Mouse (Mus musculus) gastrocnemius, adult 2 months (tissue): ENCODE data around the gene Fmc1. TPM values are rescaled to one million over a fixed set of nuclear protein-coding genes. Genes with fewer than 3 reads are reported as not detected.

Source experiments
- DNase-seq: peaks from one replicate; pipeline ENCODE4 v3.0.0; 2022
- H3K27ac ChIP-seq: fragments of 200-600 bp; 2 replicates; pipeline ENCODE4 v1.8.1; 2022; ENCODE audit warnings: mild to moderate bottlenecking
- H3K4me3 ChIP-seq: fragments of 200-600 bp; 2 replicates; pipeline ENCODE4 v1.8.1; 2022; ENCODE audit warnings: mild to moderate bottlenecking, moderate library complexity
- CTCF ChIP-seq: fragments of 200-600 bp; IDR thresholded peaks from 2 replicates; pipeline ENCODE4 v1.8.1; 2022; ENCODE audit warnings: antibody characterized with exemption, mild to moderate bottlenecking, moderate library complexity
- intact Hi-C: fragments of 180-260 bp; cut with DNase I; formaldehyde crosslinking; loops from one replicate; pipeline ENCODE4 v1.15.1; 2025
- long read RNA-seq, 2 experiments: library from polyadenylated mRNA; stranded (forward); transcript quantifications; one replicate each; pipeline ENCODE4 v2.0.0; 2021
- total RNA-seq, 2 experiments: library from RNA; stranded (reverse); gene quantifications; 2 replicates each; pipeline ENCODE4 v1.2.3; 2021

Fmc1 gene
- 100 to 1,000 TPM; 128 to 218 TPM for total RNA-seq
- long read RNA-seq, experiment 1, transcript Fmc1-201 (2 exons, 479 nt): major isoform, 58 of 61 reads
- long read RNA-seq, experiment 1, partial matches to known transcripts: 0 of 61 reads
- long read RNA-seq, experiment 1, other reads (novel, unspliced or antisense): 3 of 61 reads
- long read RNA-seq, experiment 2, transcript Fmc1-201 (2 exons, 479 nt): major isoform, 78 of 83 reads
- long read RNA-seq, experiment 2, partial matches to known transcripts: 5 of 83 reads
- long read RNA-seq, experiment 2, other reads (novel, unspliced or antisense): 0 of 83 reads

DNA sequence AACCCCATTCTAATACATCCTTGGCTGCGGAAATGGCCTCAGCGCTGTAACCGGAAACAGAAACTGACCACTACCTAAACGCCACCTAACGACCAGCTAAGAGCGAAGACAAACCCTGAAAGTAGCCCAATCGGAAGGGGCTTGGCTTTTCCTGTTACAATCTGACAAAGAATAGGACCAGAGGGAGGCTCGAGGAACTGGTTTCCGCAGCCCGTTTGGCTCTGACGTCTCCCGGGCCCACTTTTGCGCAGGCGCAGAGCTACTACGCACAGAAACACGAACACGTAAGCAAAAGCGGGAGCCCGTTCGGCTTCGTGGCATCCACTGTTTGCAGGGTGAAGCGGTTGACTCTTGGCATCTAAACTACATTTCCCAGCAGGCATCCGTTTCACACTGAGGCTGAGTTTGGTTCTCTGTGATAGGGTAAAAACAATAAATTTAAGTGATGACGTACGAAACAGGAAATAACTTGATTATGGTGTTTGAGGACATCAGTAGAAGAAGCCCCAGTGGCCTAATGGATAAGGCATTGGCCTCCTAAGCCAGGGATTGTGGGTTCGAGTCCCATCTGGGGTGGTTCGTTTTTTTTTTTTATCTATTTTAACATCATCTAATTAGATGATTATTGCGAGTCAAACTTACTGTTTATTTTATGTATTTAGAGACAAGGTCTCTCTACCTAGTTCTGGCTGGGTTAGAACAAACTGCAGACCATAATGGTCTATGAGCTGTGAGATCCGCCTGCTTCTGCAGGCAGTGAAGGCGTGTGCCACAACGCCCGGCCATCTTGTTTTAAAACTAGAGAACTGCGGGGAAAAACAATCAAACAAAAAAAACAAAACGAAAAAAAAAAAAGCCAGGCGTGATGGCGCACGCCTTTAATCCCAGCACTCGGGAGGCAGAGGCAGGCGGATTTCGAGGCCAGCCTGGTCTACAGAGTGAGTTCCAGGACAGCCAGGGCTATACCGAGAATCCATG, at the start of gene Fmc1:
Gene Fmc1, plus strand, starts transcription at position 75 of the 978 bp plus-strand sequence.
- peak within 1 kb of the TSS; percentile 100 for H3K4me3 ChIP-seq
- intact Hi-C loops: loop anchor here (1.0 to 5.0 kb wide), 2 partner anchors 41 to 101 kb away; partner anchors contain the start of gene Ubn2
- H3K27ac ChIP-seq: peak within 1 kb of the TSS; percentile 100
- DNase-seq: peak; percentile 98
- peak; percentile 46 for TF ChIP-seq CTCF

- H3K4me3 ChIP-seq: no peak overlapping the region
- DNase-seq: peak; percentile 54
- TF ChIP-seq CTCF: peak; percentile 85
- intact Hi-C loops: loop anchor here (1.0 to 5.0 kb wide), 2 partner anchors 41 to 205 kb away; partner anchors contain the start of gene Fmc1
- no peak overlapping the region for H3K27ac ChIP-seq
These were observed 40.8 kb upstream of the Fmc1 start for GRCm38 (mm10) chr6:38492550-38492949.

GRCm38 (mm10) chr6:38495641-38496040, 37.7 kb upstream of the Fmc1 start:
- no peak overlapping the region for H3K27ac ChIP-seq
- intact Hi-C loops: no loop called here
- no peak for DNase-seq
- no peak overlapping the region for H3K4me3 ChIP-seq
- TF ChIP-seq CTCF: no peak

- no peak for TF ChIP-seq CTCF
- intact Hi-C loops: no loop called here
- Histone ChIP-seq H3K4me3 (no peak overlapping the region), H3K27ac (no peak overlapping the region)
- DNase-seq: no peak
These were observed 21.2 kb upstream of the Fmc1 start for GRCm38 (mm10) chr6:38512096-38512495.

GRCm38 (mm10) chr6:38512830-38513229, 20.5 kb upstream of the Fmc1 start:
- no peak for TF ChIP-seq CTCF
- no peak for DNase-seq
- intact Hi-C loops: no loop called here
- H3K27ac ChIP-seq: no peak overlapping the region
- H3K4me3 ChIP-seq: no peak overlapping the region

GRCm38 (mm10) chr6:38515201-38515600, 18.1 kb upstream of the Fmc1 start:
- DNase-seq: peak; percentile 43
- TF ChIP-seq CTCF: no peak
- Histone ChIP-seq H3K4me3 (no peak overlapping the region), H3K27ac (no peak overlapping the region)
- intact Hi-C loops: no loop called here

GRCm38 (mm10) chr6:38523851-38524250, 9.5 kb upstream of the Fmc1 start:
- H3K27ac ChIP-seq: no peak overlapping the region
- intact Hi-C loops: no loop called here
- TF ChIP-seq CTCF: no peak
- no peak for DNase-seq
- no peak overlapping the region for H3K4me3 ChIP-seq

- no peak for DNase-seq
- Histone ChIP-seq H3K4me3 (no peak overlapping the region), H3K27ac (peak overlapping the region; percentile 25; the same call in 1 of the 2 replicates)
- intact Hi-C loops: loop anchor here (5.0 kb wide), 1 partner anchor 99 kb away; the partner anchor contains the start of gene Ubn2
- peak; percentile 79 for TF ChIP-seq CTCF
These were observed 2.0 kb upstream of the Fmc1 start for GRCm38 (mm10) chr6:38531211-38531820.

- H3K4me3 ChIP-seq: peak overlapping the region; percentile 100
- H3K27ac ChIP-seq: peak overlapping the region; percentile 100
- peak; percentile 56 for DNase-seq
- intact Hi-C loops: loop anchor here (1.0 to 5.0 kb wide), 2 partner anchors 40 to 100 kb away; partner anchors contain the start of gene Ubn2
- TF ChIP-seq CTCF: no peak
These were observed 542 bp upstream of the Fmc1 start for GRCm38 (mm10) chr6:38532500-38533420.

DNA sequence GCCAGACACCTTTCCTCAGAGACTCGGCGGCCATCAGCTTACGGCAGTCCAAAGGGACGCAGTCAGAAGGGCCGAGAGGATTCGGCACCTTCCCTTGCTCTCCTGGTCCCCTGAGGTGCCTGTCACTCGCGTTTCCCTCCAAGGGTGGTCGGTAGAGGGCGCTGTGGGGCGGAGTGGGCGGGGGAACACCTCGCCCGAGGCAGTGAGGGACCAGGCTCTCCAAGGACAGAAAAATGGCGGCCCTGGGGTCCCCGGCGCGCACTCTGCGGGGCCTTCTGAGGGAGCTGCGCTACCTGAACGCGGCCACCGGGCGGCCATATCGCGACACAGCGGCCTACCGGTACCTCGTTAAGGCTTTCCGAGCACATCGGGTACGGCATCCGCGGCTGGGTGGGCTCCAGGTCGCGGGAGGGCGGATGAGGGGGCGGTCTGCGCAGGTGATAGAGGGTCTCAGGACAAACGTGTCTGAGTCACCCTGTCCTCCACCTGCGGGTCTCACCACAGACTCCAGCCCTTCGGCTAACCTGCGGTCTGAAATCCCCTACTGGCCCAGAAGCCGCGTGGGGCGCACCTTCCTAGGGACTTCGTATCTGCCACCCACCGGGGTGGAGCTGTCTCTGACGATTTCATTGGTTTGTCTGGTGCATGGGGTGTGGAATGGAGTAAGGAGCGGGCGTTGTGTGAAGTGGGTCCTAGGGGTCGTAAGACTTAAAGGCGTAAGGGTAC, 1.5 kb downstream of the Fmc1 start:
- Histone ChIP-seq H3K27ac (peak overlapping the region; percentile 100), H3K4me3 (peak overlapping the region; percentile 100)
- intact Hi-C loops: loop anchor here (1.0 to 5.0 kb wide), 2 partner anchors 15 to 103 kb away; partner anchors contain the start of gene Ubn2
- peak; percentile 87 for TF ChIP-seq CTCF
- peak; percentile 98 for DNase-seq

DNA sequence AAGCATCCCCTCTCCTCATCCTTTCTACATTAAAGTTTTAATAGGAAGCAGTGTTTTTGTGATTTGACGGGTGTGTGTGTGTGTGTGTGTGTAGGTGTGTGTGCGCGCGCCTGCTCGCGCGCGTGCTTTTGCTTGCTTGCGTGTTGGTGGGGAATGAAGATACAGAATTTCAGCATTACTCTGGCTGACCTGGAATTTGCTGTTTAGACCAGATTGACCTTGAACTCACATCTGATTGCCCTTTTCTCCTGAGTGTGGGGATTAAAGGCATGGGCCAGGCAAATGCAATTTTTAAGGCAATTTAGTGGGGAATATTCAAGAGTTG, 2.0 kb downstream of the Fmc1 start:
- no peak for DNase-seq
- H3K27ac ChIP-seq: peak overlapping the region; percentile 100
- intact Hi-C loops: loop anchor here (1.0 kb wide), 1 partner anchor 15 kb away; no protein-coding TSS in a partner anchor
- no peak for TF ChIP-seq CTCF
- H3K4me3 ChIP-seq: peak overlapping the region; percentile 100
